Mouse (Mus musculus) spleen, adult 2 months (tissue): ENCODE data around the gene Slc45a3. TPM values are rescaled to one million over a fixed set of nuclear protein-coding genes. Genes with fewer than 3 reads are reported as not detected.

ENCODE experiments used
- DNase-seq, 2 experiments: peaks; one replicate each; pipeline versions ENCODE4 v3.0.0 to v3.0.0-alpha.2; 2012 to 2021; ENCODE audit warnings: low spot score in 2 of 2, low read depth in 1 of 2
- H3K27ac ChIP-seq: fragments of 200-500 bp; 2 replicates; pipeline ENCODE4 v1.5.1; 2012; ENCODE audit warnings: low read length, inconsistent platforms; ENCODE audit not compliant: insufficient read depth
- H3K27me3 ChIP-seq: fragments of 200-500 bp; 2 replicates; pipeline ENCODE4 v1.6.1; 2012; ENCODE audit warnings: mild to moderate bottlenecking, moderate library complexity, low read length, inconsistent platforms; ENCODE audit not compliant: control insufficient read depth, insufficient read depth
- H3K36me3 ChIP-seq: fragments of 200-500 bp; 2 replicates; pipeline ENCODE4 v1.6.1; 2012; ENCODE audit warnings: mild to moderate bottlenecking, low read length, inconsistent platforms; ENCODE audit not compliant: control insufficient read depth, insufficient read depth
- H3K4me1 ChIP-seq: fragments of 200-500 bp; 2 replicates; pipeline ENCODE4 v1.6.1; 2011; ENCODE audit warnings: inconsistent platforms; ENCODE audit not compliant: control insufficient read depth, insufficient read depth, insufficient read length
- H3K4me3 ChIP-seq: fragments of 200-500 bp; 2 replicates; pipeline ENCODE4 v1.5.1; 2011; ENCODE audit warnings: mild to moderate bottlenecking, inconsistent platforms; ENCODE audit not compliant: insufficient read depth, insufficient read length; ENCODE audit errors: extremely low read depth
- CTCF ChIP-seq: fragments of 200-500 bp; IDR thresholded peaks from 2 replicates; pipeline ENCODE4 v1.5.1; 2011; ENCODE audit warnings: mild to moderate bottlenecking, inconsistent platforms; ENCODE audit not compliant: insufficient read depth, insufficient read length, insufficient replicate concordance; ENCODE audit errors: extremely low read depth
- POLR2A ChIP-seq: fragments of 200-500 bp; IDR thresholded peaks from 2 replicates; pipeline ENCODE4 v1.6.1; 2011; ENCODE audit warnings: low read depth, low read length, inconsistent platforms
- WGBS: fragments of 180-500 bp; shearing (Covaris S2); methylation state at CpG from one replicate; pipeline ENCODE4 v1.1.7; 2018; 5-methylcytosine and 5-hydroxymethylcytosine counted together
- polyA plus RNA-seq: library from polyadenylated mRNA; depleted of rRNA; stranded (reverse); fragments of >200 nt; gene quantifications from 2 replicates; pipeline ENCODE4 v1.2.3, GENCODE M21; 2012

Slc45a3 gene
- polyA plus RNA-seq, 1 experiment = 23.9 TPM

- Histone ChIP-seq H3K27ac (no peak overlapping the region), H3K4me3 (no peak overlapping the region), H3K4me1 (no peaks in the 10 kb centered on the region), H3K27me3 (no peaks in the 10 kb centered on the region), H3K36me3 (no peaks in the 10 kb centered on the region)
- TF ChIP-seq CTCF (no peak), POLR2A (no peak)
- DNase-seq = no peak
- 48% methylated on average over 12 of the region's 12 CpGs for WGBS
Measured at GRCm38 (mm10) chr1:131993169-131994040, 30.6 kb downstream of the Slc45a3 start.

GRCm38 (mm10) chr1:131995062-131995461 lies 32.3 kb downstream of the Slc45a3 start:
- H3K4me3 ChIP-seq = no peak overlapping the region
- H3K36me3 ChIP-seq = no peaks in the 10 kb centered on the region
- no peak overlapping the region for H3K27ac ChIP-seq
- TF ChIP-seq POLR2A (no peak), CTCF (peak; percentile 52; the same call in 1 of the 2 replicates)
- H3K27me3 ChIP-seq = no peaks in the 10 kb centered on the region
- no peaks in the 10 kb centered on the region for H3K4me1 ChIP-seq
- WGBS = 37% methylated on average over 4 of the region's 4 CpGs
- peak in 1 of 2 experiments; percentile 71 for DNase-seq

GRCm38 (mm10) chr1:132000506-132000905 lies 37.7 kb downstream of the Slc45a3 start:
- Histone ChIP-seq H3K27me3 (no peaks in the 10 kb centered on the region), H3K4me3 (no peak overlapping the region), H3K36me3 (no peaks in the 10 kb centered on the region), H3K27ac (no peak overlapping the region), H3K4me1 (peaks cover 2% of the 10 kb centered on the region; the same call in 1 of the 2 replicates)
- TF ChIP-seq POLR2A = no peak
- TF ChIP-seq CTCF = peak; percentile 19; the same call in 1 of the 2 replicates
- no peak for DNase-seq

GRCm38 (mm10) chr1:132001880-132002330 lies 39.1 kb downstream of the Slc45a3 start:
- Histone ChIP-seq H3K27me3 (no peaks in the 10 kb centered on the region), H3K36me3 (no peaks in the 10 kb centered on the region), H3K4me1 (peaks cover 7% of the 10 kb centered on the region), H3K27ac (no peak overlapping the region), H3K4me3 (no peak overlapping the region)
- no peak for DNase-seq
- WGBS = 70% methylated on average over 4 of the region's 4 CpGs
- TF ChIP-seq CTCF (no peak), POLR2A (no peak)

GRCm38 (mm10) chr1:132003111-132003510 lies 40.3 kb downstream of the Slc45a3 start:
- Histone ChIP-seq H3K27ac (no peak overlapping the region), H3K27me3 (no peaks in the 10 kb centered on the region), H3K36me3 (no peaks in the 10 kb centered on the region), H3K4me1 (peaks cover 7% of the 10 kb centered on the region), H3K4me3 (no peak overlapping the region)
- WGBS = 65% methylated on average over 2 of the region's 2 CpGs
- no peak for DNase-seq
- TF ChIP-seq CTCF (no peak), POLR2A (no peak)

GRCm38 (mm10) chr1:132003817-132004216 lies 41.0 kb downstream of the Slc45a3 start:
- no peak for DNase-seq
- no peak for TF ChIP-seq POLR2A
- no peak for TF ChIP-seq CTCF
- WGBS = 14% methylated on average over 1 of the region's 1 CpGs
- Histone ChIP-seq H3K4me1 (peaks cover 7% of the 10 kb centered on the region), H3K27ac (no peak overlapping the region), H3K4me3 (no peak overlapping the region), H3K36me3 (no peaks in the 10 kb centered on the region), H3K27me3 (no peaks in the 10 kb centered on the region)

- no peak for DNase-seq
Measured at GRCm38 (mm10) chr1:132004574-132005180, 41.9 kb downstream of the Slc45a3 start.

More at GRCm38 (mm10) chr1:132004574-132005180, 41.9 kb downstream of the Slc45a3 start:
- H3K36me3 ChIP-seq = no peaks in the 10 kb centered on the region
- H3K27ac ChIP-seq = no peak overlapping the region
- no peak for TF ChIP-seq CTCF
- no peak for TF ChIP-seq POLR2A
- H3K4me1 ChIP-seq = peaks cover 7% of the 10 kb centered on the region
- no peak overlapping the region for H3K4me3 ChIP-seq
- H3K27me3 ChIP-seq = no peaks in the 10 kb centered on the region
- WGBS = 72% methylated on average over 6 of the region's 6 CpGs
